Mouse (Mus musculus) right cerebral cortex, postnatal 14 days (tissue): ENCODE measurements around the gene Hhat.

ENCODE experiments used
- DNase-seq: peaks from one replicate; pipeline ENCODE4 v3.0.0; 2022

The Hhat gene

GRCm38 (mm10) chr1:192647361-192647760 is 123.7 kb downstream of the Hhat start:
- no peak for DNase-seq

- DNase-seq = no peak
Measured at GRCm38 (mm10) chr1:192642126-192642525, 128.9 kb downstream of the Hhat start.

- DNase-seq = no peak
Measured at GRCm38 (mm10) chr1:192639175-192639574, 131.8 kb downstream of the Hhat start.

GRCm38 (mm10) chr1:192621843-192622242 is 149.2 kb downstream of the Hhat start:
- DNase-seq = no peak

- DNase-seq = no peak
Measured at GRCm38 (mm10) chr1:192613271-192613670, 157.8 kb downstream of the Hhat start.

GRCm38 (mm10) chr1:192611996-192612739 is 158.9 kb downstream of the Hhat start:
- no peak for DNase-seq

- no peak for DNase-seq
Measured at GRCm38 (mm10) chr1:192606876-192607275, 164.1 kb downstream of the Hhat start.

- DNase-seq = no peak
Measured at GRCm38 (mm10) chr1:192604413-192604812, 166.6 kb downstream of the Hhat start.

- DNase-seq = no peak
Measured at GRCm38 (mm10) chr1:192603556-192603955, 167.5 kb downstream of the Hhat start.

- no peak for DNase-seq
Measured at GRCm38 (mm10) chr1:192601206-192601605, 169.8 kb downstream of the Hhat start.

GRCm38 (mm10) chr1:192599746-192600145 is 171.3 kb downstream of the Hhat start:
- DNase-seq = no peak

GRCm38 (mm10) chr1:192598380-192598779 is 172.6 kb downstream of the Hhat start:
- peak; percentile 94 for DNase-seq

GRCm38 (mm10) chr1:192595426-192595825 is 175.6 kb downstream of the Hhat start:
- DNase-seq = no peak

- DNase-seq = no peak
Measured at GRCm38 (mm10) chr1:192593492-192593891, 177.5 kb downstream of the Hhat start.

GRCm38 (mm10) chr1:192587451-192587850 is 183.6 kb downstream of the Hhat start:
- DNase-seq = peak; percentile 63

GRCm38 (mm10) chr1:192585289-192585688 is 185.7 kb downstream of the Hhat start:
- no peak for DNase-seq

- DNase-seq = no peak
Measured at GRCm38 (mm10) chr1:192582921-192583320, 188.1 kb downstream of the Hhat start.

- no peak for DNase-seq
Measured at GRCm38 (mm10) chr1:192564691-192565090, 206.3 kb downstream of the Hhat start.

- no peak for DNase-seq
Measured at GRCm38 (mm10) chr1:192559341-192559740, 211.7 kb downstream of the Hhat start.

- peak; percentile 22 for DNase-seq
Measured at GRCm38 (mm10) chr1:192557978-192558594, 212.9 kb downstream of the Hhat start.

- no peak for DNase-seq
Measured at GRCm38 (mm10) chr1:192555516-192555915, 215.5 kb downstream of the Hhat start.

- no peak for DNase-seq
Measured at GRCm38 (mm10) chr1:192550561-192550960, 220.5 kb downstream of the Hhat start.

GRCm38 (mm10) chr1:192546843-192547242 is 224.2 kb downstream of the Hhat start:
- DNase-seq = no peak

GRCm38 (mm10) chr1:192544901-192545300 is 226.1 kb downstream of the Hhat start:
- no peak for DNase-seq

- DNase-seq = no peak
Measured at GRCm38 (mm10) chr1:192544091-192544490, 226.9 kb downstream of the Hhat start.
